ENCODE assay signal across 12 mouse cellular contexts in the genomic region with DNA sequence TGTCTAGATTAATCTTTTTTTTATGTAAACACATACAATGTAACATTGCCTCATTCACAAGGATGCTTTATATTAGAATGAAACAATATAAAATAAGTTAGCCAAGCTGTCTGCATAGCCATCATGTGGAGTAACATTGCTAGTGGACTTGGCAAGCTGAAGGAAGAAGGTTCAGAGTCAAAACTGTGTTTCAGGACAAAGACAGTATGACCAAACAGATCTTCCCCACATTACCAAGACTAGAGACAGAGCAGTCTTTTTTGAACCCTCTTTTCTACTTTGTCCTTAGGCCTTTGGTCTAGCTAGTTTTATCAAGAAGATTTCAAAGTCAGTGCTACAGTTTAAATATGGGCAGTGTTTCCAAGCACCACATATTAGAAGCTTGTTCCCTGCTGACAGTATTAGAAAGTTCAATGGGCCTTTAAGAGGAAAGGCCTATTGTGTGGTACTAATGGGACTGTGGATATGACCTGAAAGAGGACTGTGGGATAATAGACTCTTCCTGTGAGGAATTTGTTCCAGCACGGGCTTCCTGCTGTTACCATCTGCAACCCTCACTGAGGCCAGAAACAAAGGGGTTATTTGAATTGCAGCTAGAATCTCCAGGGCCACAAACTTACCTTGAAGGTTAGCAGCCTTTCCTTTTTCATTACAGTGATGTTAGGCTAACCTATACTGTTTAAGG.
DNase-seq lines count a peak whose midpoint lies in the region; ATAC-seq and TF ChIP-seq lines count a peak whose summit lies in the region.
"Had no signal": no experiment of that assay in that cellular context is flagged by ENCODE, and none has a peak within 500 bp of the region (broad histone marks: within the 10 kb centered on the region; RNA-seq: fewer than 3 reads in every experiment).

No protein-coding gene starts in this region.

- no peaks in the 10 kb centered on the region for H3K4me1 ChIP-seq in hindbrain, embryonic 11.5 days (replicated peaks; ENCODE audit: control insufficient read depth, insufficient read depth, low read length)
- H3K4me1 ChIP-seq in hindbrain, postnatal 0 days (ENCODE audit: insufficient read depth, low read length), result no peaks in the 10 kb centered on the region
- H3K4me1 ChIP-seq in cerebellum, adult 2 months (ENCODE audit: control insufficient read depth, insufficient read depth, low read length), result peaks cover 2% of the 10 kb centered on the region; the same call in 1 of the 2 replicates
- H3K4me1 ChIP-seq in embryonic facial prominence, embryonic 14.5 days (ENCODE audit: control insufficient read depth, insufficient read depth, low read length), result no peaks in the 10 kb centered on the region
- no peaks in the 10 kb centered on the region for H3K4me1 ChIP-seq in midbrain, embryonic 15.5 days
- H3K4me1 ChIP-seq: heart, embryonic 13.5 days had no signal

- H3K36me3 ChIP-seq in hindbrain, embryonic 11.5 days (ENCODE audit: control insufficient read depth, insufficient read depth, low read length), result no peaks in the 10 kb centered on the region
- no peaks in the 10 kb centered on the region for H3K36me3 ChIP-seq in hindbrain, postnatal 0 days (ENCODE audit: insufficient read depth, low read length)
- no peaks in the 10 kb centered on the region for H3K36me3 ChIP-seq in embryonic facial prominence, embryonic 14.5 days (ENCODE audit: control insufficient read depth, insufficient read depth, low read length)
- no peaks in the 10 kb centered on the region for H3K36me3 ChIP-seq in midbrain, embryonic 15.5 days (replicated peaks)
- H3K36me3 ChIP-seq: heart, embryonic 13.5 days had no signal

- peak; percentile 38 for DNase-seq in hindbrain, embryonic 11.5 days (ENCODE audit: low spot score)
- no peak for DNase-seq in hindbrain, postnatal 0 days (ENCODE audit: low spot score)
- peak; percentile 53 to 76 for DNase-seq in cerebellum, adult 2 months
- DNase-seq in embryonic facial prominence, embryonic 14.5 days (ENCODE audit: low spot score), result peak; percentile 25
- DNase-seq in yolk sac, embryonic 10.5 days (ENCODE audit: low spot score), result no peak
- DNase-seq in right cerebral cortex, postnatal 10 days (ENCODE audit: low spot score in 2 of 2), result no peak
- no peak for DNase-seq in urinary bladder, adult 2 months (ENCODE audit: low spot score)
- DNase-seq: gastrocnemius, postnatal 10 days; lung, adult 2 months had no signal

- H3K9me3 ChIP-seq in hindbrain, embryonic 11.5 days (ENCODE audit: control insufficient read depth, low read length), result no peaks in the 10 kb centered on the region
- no peaks in the 10 kb centered on the region for H3K9me3 ChIP-seq in hindbrain, postnatal 0 days (ENCODE audit: low read length)
- H3K9me3 ChIP-seq in embryonic facial prominence, embryonic 14.5 days (ENCODE audit: control insufficient read depth, low read length), result no peaks in the 10 kb centered on the region
- H3K9me3 ChIP-seq in midbrain, embryonic 15.5 days, result no peaks in the 10 kb centered on the region
- H3K9me3 ChIP-seq: heart, embryonic 13.5 days had no signal

- H3K27me3 ChIP-seq in hindbrain, embryonic 11.5 days (ENCODE audit: control insufficient read depth, insufficient read depth, low read length), result no peaks in the 10 kb centered on the region; the same call in 1 of the 2 replicates
- H3K27me3 ChIP-seq in hindbrain, postnatal 0 days (ENCODE audit: insufficient read depth, low read length), result no peaks in the 10 kb centered on the region
- no peaks in the 10 kb centered on the region for H3K27me3 ChIP-seq in cerebellum, adult 2 months (ENCODE audit: control insufficient read depth, insufficient read depth, low read length)
- H3K27me3 ChIP-seq in embryonic facial prominence, embryonic 14.5 days (replicated peaks; ENCODE audit: control insufficient read depth, insufficient read depth, low read length), result no peaks in the 10 kb centered on the region
- H3K27me3 ChIP-seq in midbrain, embryonic 15.5 days (replicated peaks), result no peaks in the 10 kb centered on the region
- H3K27me3 ChIP-seq: heart, embryonic 13.5 days; Patski had no signal

- TF ChIP-seq POLR2A in cerebellum, adult 2 months (IDR thresholded peaks at IDR 0.05; ENCODE audit: borderline replicate concordance, insufficient read depth, low read length), result no peak

- no peak overlapping the region for H3K4me3 ChIP-seq in hindbrain, embryonic 11.5 days (ENCODE audit: low read depth, low read length)
- no peak overlapping the region for H3K4me3 ChIP-seq in hindbrain, postnatal 0 days (ENCODE audit: low read length)
- H3K4me3 ChIP-seq in cerebellum, adult 2 months (replicated peaks; ENCODE audit: insufficient read depth, low read depth, low read length), result no peak overlapping the region
- H3K4me3 ChIP-seq in embryonic facial prominence, embryonic 14.5 days (ENCODE audit: low read depth, low read length), result no peak overlapping the region
- no peak overlapping the region for H3K4me3 ChIP-seq in midbrain, embryonic 15.5 days
- H3K4me3 ChIP-seq: heart, embryonic 13.5 days had no signal

- H3K27ac ChIP-seq in hindbrain, embryonic 11.5 days (ENCODE audit: low read depth, low read length), result no peak overlapping the region
- H3K27ac ChIP-seq in hindbrain, postnatal 0 days, result no peak overlapping the region
- H3K27ac ChIP-seq in cerebellum, adult 2 months (ENCODE audit: insufficient read depth, low read length), result no peak overlapping the region
- H3K27ac ChIP-seq in embryonic facial prominence, embryonic 14.5 days (replicated peaks; ENCODE audit: low read depth, low read length), result no peak overlapping the region
- H3K27ac ChIP-seq in midbrain, embryonic 15.5 days, result no peak overlapping the region
- H3K27ac ChIP-seq: heart, embryonic 13.5 days had no signal

- TF ChIP-seq CTCF in hindbrain, postnatal 0 days (IDR thresholded peaks at IDR 0.05; ENCODE audit: low read depth), result no peak
- TF ChIP-seq CTCF in cerebellum, adult 2 months (IDR thresholded peaks at IDR 0.05; ENCODE audit: borderline replicate concordance, insufficient read depth, low read depth, low read length), result no peak

- ATAC-seq in hindbrain, embryonic 11.5 days (ENCODE audit: low FRiP score), result peak; percentile 89
- no peak for ATAC-seq in hindbrain, postnatal 0 days
- ATAC-seq in embryonic facial prominence, embryonic 14.5 days (ENCODE audit: low read depth), result peak; percentile 37; the same call in 1 of the 2 replicates
- ATAC-seq in midbrain, embryonic 15.5 days (replicated peaks), result peak; percentile 77
- ATAC-seq: Patski had no signal

- 4% methylated on average over 1 of the region's 1 CpGs for WGBS in hindbrain, embryonic 11.5 days
- 11% methylated on average over 1 of the region's 1 CpGs for WGBS in hindbrain, postnatal 0 days
- 0% methylated on average over 1 of the region's 1 CpGs for WGBS in cerebellum, adult 2 months
- WGBS in embryonic facial prominence, embryonic 14.5 days, result 9% methylated on average over 1 of the region's 1 CpGs
- 5% methylated on average over 1 of the region's 1 CpGs for WGBS in midbrain, embryonic 15.5 days

- H3K9ac ChIP-seq in hindbrain, embryonic 11.5 days (ENCODE audit: low read depth, low read length), result no peak overlapping the region
- no peak overlapping the region for H3K9ac ChIP-seq in hindbrain, postnatal 0 days (replicated peaks; ENCODE audit: low read length)
- no peak overlapping the region for H3K9ac ChIP-seq in embryonic facial prominence, embryonic 14.5 days (ENCODE audit: low read depth, low read length)
- no peak overlapping the region for H3K9ac ChIP-seq in midbrain, embryonic 15.5 days
- H3K9ac ChIP-seq: heart, embryonic 13.5 days had no signal

- no peak overlapping the region for H3K4me2 ChIP-seq in hindbrain, embryonic 11.5 days (replicated peaks; ENCODE audit: low read depth, low read length)
- no peak overlapping the region for H3K4me2 ChIP-seq in hindbrain, postnatal 0 days (ENCODE audit: low read depth, low read length)
- H3K4me2 ChIP-seq in embryonic facial prominence, embryonic 14.5 days (ENCODE audit: low read depth, low read length), result no peak overlapping the region
- no peak overlapping the region for H3K4me2 ChIP-seq in midbrain, embryonic 15.5 days
- H3K4me2 ChIP-seq: heart, embryonic 13.5 days had no signal

Comparison
In these comparisons a context has a peak if more than half of its experiments do, and no peak if none do; other contexts are left out.
1. DNase-seq: peak in hindbrain, embryonic 11.5 days (single experiment), cerebellum, adult 2 months (2 of 2) and embryonic facial prominence, embryonic 14.5 days (single experiment); none in hindbrain, postnatal 0 days (single experiment), yolk sac, embryonic 10.5 days (single experiment), right cerebral cortex, postnatal 10 days (0 of 2) and urinary bladder, adult 2 months (single experiment).